Mouse (Mus musculus) forebrain, embryonic 12.5 days (tissue): ENCODE data around the gene Ttll3. TPM values are rescaled to one million over a fixed set of nuclear protein-coding genes. Genes with fewer than 3 reads are reported as not detected.

Experiments used
- ATAC-seq: fragments of 200-750 bp; cut with Nextera tagmentation; 2 replicates; pipeline ENCODE4 v1.8.0; 2017; ENCODE audit warnings: moderate TSS enrichment; ENCODE audit not compliant: low FRiP score
- H3K27ac ChIP-seq: fragments of 300-500 bp; sonication (generic); 2 replicates; pipeline ENCODE4 v1.5.1; 2016; ENCODE audit warnings: mild to moderate bottlenecking
- H3K27me3 ChIP-seq: fragments of 300-500 bp; sonication (generic); 2 replicates; pipeline ENCODE4 v1.6.1; 2016; ENCODE audit warnings: mild to moderate bottlenecking
- H3K36me3 ChIP-seq: fragments of 300-500 bp; sonication (generic); replicated peaks from 2 replicates; pipeline ENCODE4 v1.6.1; 2016; ENCODE audit warnings: mild to moderate bottlenecking
- H3K4me1 ChIP-seq: fragments of 300-500 bp; sonication (generic); 2 replicates; pipeline ENCODE4 v1.6.1; 2016
- H3K4me2 ChIP-seq: fragments of 300-500 bp; sonication (generic); 2 replicates; pipeline ENCODE4 v1.6.1; 2016; ENCODE audit warnings: mild to moderate bottlenecking, moderate library complexity
- H3K4me3 ChIP-seq: fragments of 300-500 bp; sonication (generic); replicated peaks from 2 replicates; pipeline ENCODE4 v1.5.1; 2016; ENCODE audit warnings: mild to moderate bottlenecking
- H3K9ac ChIP-seq: fragments of 300-500 bp; sonication (generic); 2 replicates; pipeline ENCODE4 v1.6.1; 2016; ENCODE audit warnings: mild to moderate bottlenecking
- H3K9me3 ChIP-seq: fragments of 300-500 bp; sonication (generic); 2 replicates; pipeline ENCODE4 v1.6.1; 2016
- WGBS: fragments of 180-500 bp; shearing (Covaris S2); methylation state at CpG from one replicate; pipeline ENCODE4 v1.1.7; 2016; 5-methylcytosine and 5-hydroxymethylcytosine counted together
- microRNA-seq: library from miRNA; unstranded; fragments of <30 nt; microRNA quantifications from one replicate; pipeline ENCODE4, GENCODE M21; 2017
- polyA plus RNA-seq: library from polyadenylated mRNA; unstranded; fragments of >200 nt; fragmentation: Nextera tagmentation; extraction: Ambion mirVana; gene quantifications from 2 replicates; pipeline ENCODE4 v1.2.1, GENCODE M21; 2016

Gene Ttll3
- polyA plus RNA-seq, 1 experiment from 2014 or later, result 6.5 TPM

DNA sequence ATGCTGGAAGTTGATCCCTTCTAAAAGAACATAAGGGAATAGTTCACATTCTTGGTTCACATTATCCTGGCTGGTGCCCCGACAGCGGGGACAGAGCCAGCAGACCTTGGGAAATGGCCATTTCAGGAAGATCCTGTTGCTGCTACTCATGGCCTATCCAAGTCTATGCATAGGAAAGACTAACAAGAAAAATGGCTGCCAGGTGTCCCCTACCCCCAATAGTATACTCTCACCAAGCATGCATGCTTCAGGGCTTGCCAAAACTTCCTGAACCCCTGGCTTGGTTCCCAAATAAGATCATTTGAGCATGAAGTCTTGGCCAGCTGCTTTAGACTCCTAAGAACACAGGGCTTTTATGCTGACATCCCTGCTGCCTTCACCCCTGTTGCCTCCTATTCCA lies 62.8 kb downstream of the Ttll3 start:
- H3K36me3 ChIP-seq, result peaks cover 22% of the 10 kb centered on the region

GRCm38 (mm10) chr6:113455007-113455406 lies 65.9 kb downstream of the Ttll3 start:
- H3K4me3 ChIP-seq, result no peak overlapping the region
- H3K9ac ChIP-seq, result no peak overlapping the region
- peaks cover 7% of the 10 kb centered on the region; the same call in 1 of the 2 replicates for H3K27me3 ChIP-seq
- WGBS, result 76% methylated on average over 5 of the region's 5 CpGs
- no peak for ATAC-seq
- H3K9me3 ChIP-seq, result no peaks in the 10 kb centered on the region
- no peaks in the 10 kb centered on the region for H3K36me3 ChIP-seq
- no peak overlapping the region for H3K27ac ChIP-seq
- H3K4me2 ChIP-seq, result no peak overlapping the region
- H3K4me1 ChIP-seq, result no peaks in the 10 kb centered on the region

More for the DNA sequence above, 62.8 kb downstream of the Ttll3 start:
- Histone ChIP-seq H3K9ac (no peak overlapping the region), H3K27me3 (no peaks in the 10 kb centered on the region), H3K4me3 (no peak overlapping the region), H3K27ac (no peak overlapping the region), H3K9me3 (no peaks in the 10 kb centered on the region), H3K4me1 (no peaks in the 10 kb centered on the region), H3K4me2 (no peak overlapping the region)
- ATAC-seq, result no peak
- 82% methylated on average over 2 of the region's 2 CpGs for WGBS

DNA sequence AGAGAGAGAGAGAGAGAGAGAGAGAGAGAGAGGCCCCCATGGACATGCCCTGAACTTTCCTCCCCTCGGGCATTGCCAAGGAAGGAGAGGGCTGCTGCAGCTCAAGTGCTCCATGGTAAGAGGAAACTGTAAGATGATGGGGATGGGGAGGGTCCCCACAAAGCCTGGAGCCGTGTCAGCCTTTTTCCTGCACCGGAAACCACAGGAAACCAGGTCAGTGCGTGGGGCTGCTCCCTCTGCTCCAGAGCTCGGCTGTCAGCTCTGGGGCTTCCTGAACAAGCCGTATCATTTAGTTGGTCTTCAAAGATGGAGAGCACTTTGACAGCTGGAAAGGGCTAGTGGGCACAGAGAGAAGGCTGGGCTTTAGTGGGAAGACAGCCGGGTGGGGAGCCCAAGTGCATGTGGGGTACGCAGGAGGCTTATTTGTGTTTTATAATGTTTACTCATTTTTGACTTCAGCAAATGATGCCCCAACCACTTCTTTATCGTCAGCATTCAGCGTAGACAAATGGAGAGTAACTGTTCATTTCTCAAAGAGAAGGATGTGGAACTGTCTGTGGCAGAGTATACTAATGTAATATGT lies 69.0 kb downstream of the Ttll3 start, which contains the start of gene Il17re:
Il17re (plus strand) TSS at position 533 of the 583 bp plus-strand sequence.
- H3K27ac ChIP-seq, result no peak within 1 kb of the TSS
- H3K4me2 ChIP-seq, result no peak within 1 kb of the TSS
- 84% methylated on average over 9 of the region's 10 CpGs for WGBS
- peaks cover 13% of the 10 kb centered on the region; the same call in 1 of the 2 replicates for H3K27me3 ChIP-seq
- no peaks in the 10 kb centered on the region for H3K36me3 ChIP-seq
- no peaks in the 10 kb centered on the region for H3K4me1 ChIP-seq
- no peak for ATAC-seq
- no peak within 1 kb of the TSS for H3K4me3 ChIP-seq
- H3K9ac ChIP-seq, result no peak within 1 kb of the TSS
- no peaks in the 10 kb centered on the region for H3K9me3 ChIP-seq

DNA sequence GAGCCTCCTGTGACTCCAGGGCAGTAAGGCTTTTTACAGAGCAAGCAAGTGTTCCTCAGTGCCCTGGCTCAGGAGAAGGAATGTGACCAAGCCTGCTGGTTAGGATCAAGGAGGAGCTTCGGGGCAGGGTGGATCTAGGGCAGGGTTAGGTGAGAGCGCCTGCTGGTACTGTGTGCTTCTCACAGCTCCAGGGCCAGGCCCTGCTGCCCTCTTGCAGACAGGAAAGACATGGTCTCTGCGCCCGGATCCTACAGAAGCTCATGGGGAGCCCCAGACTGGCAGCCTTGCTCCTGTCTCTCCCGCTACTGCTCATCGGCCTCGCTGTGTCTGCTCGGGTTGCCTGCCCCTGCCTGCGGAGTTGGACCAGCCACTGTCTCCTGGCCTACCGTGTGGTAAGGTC lies 69.6 kb downstream of the Ttll3 start:
- H3K36me3 ChIP-seq, result no peaks in the 10 kb centered on the region
- no peak overlapping the region for H3K9ac ChIP-seq
- WGBS, result 77% methylated on average over 10 of the region's 10 CpGs
- no peaks in the 10 kb centered on the region for H3K9me3 ChIP-seq
- ATAC-seq, result no peak
- peaks cover 13% of the 10 kb centered on the region; the same call in 1 of the 2 replicates for H3K27me3 ChIP-seq
- no peaks in the 10 kb centered on the region for H3K4me1 ChIP-seq
- H3K4me3 ChIP-seq, result no peak overlapping the region
- H3K4me2 ChIP-seq, result no peak overlapping the region
- no peak overlapping the region for H3K27ac ChIP-seq

DNA sequence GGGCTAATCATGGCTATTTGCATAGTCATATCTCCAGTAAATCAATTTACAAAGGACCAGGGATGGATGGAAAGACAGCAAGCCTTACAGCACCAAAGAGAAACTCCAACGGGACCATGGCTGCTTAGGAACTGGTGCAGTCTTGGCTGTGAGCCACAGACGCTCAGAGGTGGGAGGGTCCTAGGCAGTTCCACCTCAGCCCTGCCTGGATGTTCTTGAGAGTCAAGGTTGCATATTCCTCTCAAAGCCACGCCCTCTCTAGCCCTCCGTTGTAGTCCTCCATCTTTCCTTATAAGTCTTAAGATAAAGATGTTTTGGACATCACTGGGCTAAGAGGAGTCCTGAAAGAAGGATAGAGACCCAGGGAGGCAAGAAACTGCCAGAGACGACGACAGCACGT lies 75.0 kb downstream of the Ttll3 start:
- 75% methylated on average over 7 of the region's 7 CpGs for WGBS
- no peak for ATAC-seq
- no peak overlapping the region for H3K9ac ChIP-seq
- H3K36me3 ChIP-seq, result no peaks in the 10 kb centered on the region
- H3K27ac ChIP-seq, result no peak overlapping the region
- H3K9me3 ChIP-seq, result no peaks in the 10 kb centered on the region
- peaks cover 24% of the 10 kb centered on the region for H3K27me3 ChIP-seq
- no peak overlapping the region for H3K4me2 ChIP-seq
- no peaks in the 10 kb centered on the region; the same call in 1 of the 2 replicates for H3K4me1 ChIP-seq
- H3K4me3 ChIP-seq, result no peak overlapping the region

Small RNA genes within 50 kb of the gene (microRNA-seq; reads per million reads assigned to microRNA genes)
- not detected for gene Gm24387

Other genes starting within 250 kb of the Ttll3 start
- gene Lhfpl4, start 193.9 kb upstream of the Ttll3 start, polyA plus RNA-seq, result 30.6 and 35.4 TPM in 2 replicates
- 46.2 and 50.0 TPM in 2 replicates for gene Mtmr14, start 151.4 kb upstream of the Ttll3 start, polyA plus RNA-seq
- 0.22 and 0.34 TPM in 2 replicates for gene Cpne9, start 107.0 kb upstream of the Ttll3 start, polyA plus RNA-seq
- 30.6 and 34.7 TPM in 2 replicates for gene Brpf1, start 82.1 kb upstream of the Ttll3 start, polyA plus RNA-seq
- 13.6 and 13.7 TPM in 2 replicates for gene Ogg1, start 62.3 kb upstream of the Ttll3 start, polyA plus RNA-seq
- 57.9 and 59.1 TPM in 2 replicates for gene Camk1, start 45.3 kb upstream of the Ttll3 start, polyA plus RNA-seq
- gene Tada3, start 11.4 kb upstream of the Ttll3 start, polyA plus RNA-seq, result 67.6 and 70.7 TPM in 2 replicates
- 327 and 333 TPM in 2 replicates for gene Arpc4, start 11.1 kb upstream of the Ttll3 start, polyA plus RNA-seq
- gene Rpusd3, start 30.1 kb downstream of the Ttll3 start, polyA plus RNA-seq, result 23.8 and 28.1 TPM in 2 replicates
- gene Cidec, start 46.5 kb downstream of the Ttll3 start, polyA plus RNA-seq, result not detected in 2 replicates
- 68.5 and 71.3 TPM in 2 replicates for gene Jagn1, start 53.3 kb downstream of the Ttll3 start, polyA plus RNA-seq
- gene Il17re, start 69.2 kb downstream of the Ttll3 start, polyA plus RNA-seq, result 0.46 and 0.55 TPM in 2 replicates
- 1.6 and 2.2 TPM in 2 replicates for gene Il17rc, start 82.2 kb downstream of the Ttll3 start, polyA plus RNA-seq
- 39.6 and 43.1 TPM in 2 replicates for gene Creld1, start 94.0 kb downstream of the Ttll3 start, polyA plus RNA-seq
- gene Prrt3, start 112.7 kb downstream of the Ttll3 start, polyA plus RNA-seq, result 2.3 and 2.4 TPM in 2 replicates
- gene Emc3, start 142.4 kb downstream of the Ttll3 start, polyA plus RNA-seq, result 77.4 and 78.5 TPM in 2 replicates
- 15.9 and 18.8 TPM in 2 replicates for gene Fancd2, start 142.4 kb downstream of the Ttll3 start, polyA plus RNA-seq
- gene Fancd2os, start 211.5 kb downstream of the Ttll3 start, polyA plus RNA-seq, result 0.28 and 0.35 TPM in 2 replicates
- gene Brk1, start 215.5 kb downstream of the Ttll3 start, polyA plus RNA-seq, result 189 and 194 TPM in 2 replicates
- 54.9 and 61.8 TPM in 2 replicates for gene Vhl, start 234.7 kb downstream of the Ttll3 start, polyA plus RNA-seq
- gene Irak2, start 249.2 kb downstream of the Ttll3 start, polyA plus RNA-seq, result 0.63 and 1.6 TPM in 2 replicates